Mouse (Mus musculus) embryonic stem cell, embryonic (primary cell): Measurements from ENCODE around the gene Itgbl1.
"Not testable (repeated sequence)": the region's sequence is repeated elsewhere in the genome, so short reads cannot be mapped to it uniquely, and the experiment has no call there.

Experiments
- CTCF ChIA-PET, 4 experiments: fragments of 300-600 bp in 2 of 4; fragments of 350-600 bp in 2 of 4; sonication (Branson Sonifier 250); formaldehyde crosslinking; loops; one replicate each; lab custom pipeline; 2022; ENCODE audit warnings: inconsistent platforms in 2 of 4; lab: Charles Lee
- POLR2A ChIA-PET, 4 experiments: fragments of 300-600 bp in 2 of 4; fragments of 350-600 bp in 2 of 4; sonication (Branson Sonifier 250); formaldehyde crosslinking; loops; one replicate each; lab custom pipeline; 2022; ENCODE audit warnings: antibody characterized with exemption in 4 of 4, inconsistent platforms in 1 of 4; lab: Charles Lee

Itgbl1 gene

DNA sequence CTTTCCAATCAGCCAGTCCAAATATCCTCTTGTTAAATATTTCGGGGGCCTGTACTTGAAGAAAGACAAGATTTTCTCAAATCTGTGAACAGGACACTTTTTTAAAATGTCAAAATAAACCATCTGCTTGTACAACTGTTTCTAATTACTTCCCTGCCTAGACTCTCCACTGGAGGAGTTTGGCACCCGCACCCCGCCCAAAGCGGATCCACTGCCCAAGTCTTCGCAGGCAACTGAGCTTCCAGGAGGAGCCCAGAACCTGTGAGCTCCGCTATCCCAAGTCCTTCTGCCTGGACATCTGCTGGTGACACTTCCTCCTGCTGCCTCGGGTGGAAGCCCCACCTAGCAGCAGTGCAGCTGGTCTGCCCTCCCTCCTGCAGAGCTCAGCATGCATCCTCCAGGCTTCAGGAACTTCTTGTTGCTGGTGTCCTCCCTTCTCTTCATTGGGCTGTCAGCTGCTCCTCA, at the start of gene Itgbl1:
TSS of gene Itgbl1 (plus strand) at position 51 of the 465 bp plus-strand sequence.
- ChIA-PET CTCF (no interaction called here), POLR2A (interaction anchor here in 1 of 4 experiments (1.2 kb wide), 2 partner anchors 86 to 286 kb away, joined by 3 to 4 read pairs; no protein-coding TSS in a partner anchor)

- ChIA-PET CTCF (no interaction called here), POLR2A (no interaction called here)
Observed at GRCm38 (mm10) chr14:123622969-123623368, 36.8 kb upstream of the Itgbl1 start.

DNA sequence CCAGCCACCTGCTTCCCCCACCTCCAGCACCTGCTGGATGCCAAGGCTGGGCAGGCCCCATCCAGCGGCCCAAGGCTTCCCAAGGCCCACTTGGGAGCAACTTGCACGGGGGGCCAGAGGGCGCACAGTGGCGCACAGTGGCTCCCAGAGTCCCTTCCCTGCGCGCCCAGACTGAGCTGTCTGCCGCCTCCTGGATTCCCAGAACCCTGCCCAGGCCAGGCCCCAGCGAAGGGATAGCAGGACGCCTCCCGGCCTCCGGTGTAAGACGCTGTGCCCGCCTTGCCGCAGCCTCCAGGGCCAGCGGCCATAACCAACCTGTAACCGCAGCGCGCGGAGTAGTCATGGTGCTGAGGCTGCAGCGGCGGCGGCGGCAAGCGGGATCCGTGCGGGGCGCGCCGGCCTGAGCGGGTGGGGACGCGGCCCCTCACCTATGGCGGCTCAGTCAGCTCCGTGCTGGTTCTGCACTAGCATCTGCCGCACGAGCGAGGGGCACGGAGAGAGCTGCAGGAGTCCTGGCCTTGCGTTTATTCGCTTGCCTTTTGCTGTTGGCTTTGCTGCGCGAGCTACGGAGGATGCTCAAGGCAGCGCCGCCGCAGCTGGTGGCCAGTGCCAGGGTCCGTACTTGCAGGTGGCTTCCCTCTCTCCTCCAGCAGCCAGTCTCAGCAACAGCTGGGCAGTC, 33.1 kb upstream of the Itgbl1 start, which contains the start of gene Nalcn:
TSS of gene Nalcn (minus strand) at position 644 of the 679 bp plus-strand sequence.
- ChIA-PET POLR2A (interaction anchor here (0.6 to 1.4 kb wide), 12 partner anchors 15 to 1188 kb away, joined by 3 to 7 read pairs (median 3); no protein-coding TSS in a partner anchor), CTCF (interaction anchor here in 2 of 4 experiments (0.6 to 1.1 kb wide), 4 partner anchors 29 to 35 kb away, joined by 3 to 4 read pairs (median 4); no protein-coding TSS in a partner anchor)

GRCm38 (mm10) chr14:123627180-123627562, 32.6 kb upstream of the Itgbl1 start:
- POLR2A ChIA-PET = interaction anchor here (0.6 to 1.4 kb wide), 9 partner anchors 14 to 703 kb away, joined by 3 to 7 read pairs (median 3); no protein-coding TSS in a partner anchor
- CTCF ChIA-PET = interaction anchor here in 2 of 4 experiments (0.7 to 1.1 kb wide), 2 partner anchors 34 to 35 kb away, joined by 4 read pairs; no protein-coding TSS in a partner anchor

GRCm38 (mm10) chr14:123661091-123661491, 1.3 kb downstream of the Itgbl1 start:
- CTCF ChIA-PET = interaction anchor here in 2 of 4 experiments (0.6 to 0.9 kb wide), 5 partner anchors 19 to 147 kb away, joined by 3 to 4 read pairs (median 3); partner anchors contain the start of gene Nalcn (in 1 of the 2)
- POLR2A ChIA-PET = no interaction called here

DNA sequence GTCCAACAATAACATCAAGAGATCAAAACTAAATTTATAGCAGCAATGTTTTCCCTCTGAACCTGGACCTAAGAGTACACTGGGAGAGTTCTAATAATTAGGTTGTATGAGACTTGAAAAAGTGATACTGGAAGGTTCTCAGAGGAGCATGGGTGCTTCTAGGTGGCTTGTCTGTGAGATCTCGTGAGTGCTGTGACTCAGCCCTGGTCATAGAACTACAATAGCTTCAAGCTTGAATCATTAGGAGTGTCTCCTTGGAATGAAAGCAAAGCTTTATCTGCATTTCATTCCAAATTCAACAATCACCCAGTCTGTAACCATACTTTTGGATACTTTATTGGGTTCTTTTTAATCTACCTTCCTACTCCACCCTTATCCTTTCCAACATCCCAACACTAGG, 2.6 kb downstream of the Itgbl1 start:
- ChIA-PET POLR2A (no interaction called here), CTCF (no interaction called here)

- ChIA-PET POLR2A (no interaction called here), CTCF (interaction anchor here in 1 of 4 experiments (1.0 kb wide), 1 partner anchor 11 kb away, joined by 3 read pairs; no protein-coding TSS in a partner anchor)
Observed at GRCm38 (mm10) chr14:123663206-123663605, 3.4 kb downstream of the Itgbl1 start.

- CTCF ChIA-PET = no interaction called here
- POLR2A ChIA-PET = no interaction called here
Observed at GRCm38 (mm10) chr14:123664451-123664850, 4.7 kb downstream of the Itgbl1 start.

DNA sequence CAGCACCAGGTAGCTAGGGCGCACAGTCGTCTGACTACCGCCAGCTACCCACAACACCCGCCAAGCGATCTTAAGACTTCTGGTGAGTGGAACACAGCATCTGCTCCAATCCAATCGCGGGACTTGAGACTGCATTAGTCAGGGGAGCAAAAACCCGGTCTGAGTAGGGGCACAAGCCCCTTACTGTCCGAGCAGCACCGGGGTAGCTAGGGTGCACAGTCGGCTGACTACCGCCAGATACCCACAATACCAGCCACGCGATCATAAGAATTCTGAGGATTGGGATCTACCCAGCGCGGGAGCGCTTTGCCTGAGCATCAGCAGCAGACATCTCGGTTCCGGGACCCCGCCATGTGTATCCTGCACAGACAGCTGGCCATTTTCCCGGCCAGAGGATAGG, 11.3 kb downstream of the Itgbl1 start:
- CTCF ChIA-PET = not testable (repeated sequence)
- POLR2A ChIA-PET = interaction anchor here in 3 of 4 experiments (0.6 to 0.9 kb wide), 6 partner anchors 28 to 949 kb away, joined by 3 to 5 read pairs (median 3); partner anchors contain the start of gene Nalcn (in 1 of the 3)

GRCm38 (mm10) chr14:123678091-123678490, 18.3 kb downstream of the Itgbl1 start:
- POLR2A ChIA-PET = no interaction called here
- CTCF ChIA-PET = no interaction called here

- ChIA-PET CTCF (no interaction called here), POLR2A (no interaction called here)
Observed at GRCm38 (mm10) chr14:123714751-123715150, 55.0 kb downstream of the Itgbl1 start.

- POLR2A ChIA-PET = no interaction called here
- CTCF ChIA-PET = no interaction called here
Observed at GRCm38 (mm10) chr14:123742055-123742454, 82.3 kb downstream of the Itgbl1 start.

DNA sequence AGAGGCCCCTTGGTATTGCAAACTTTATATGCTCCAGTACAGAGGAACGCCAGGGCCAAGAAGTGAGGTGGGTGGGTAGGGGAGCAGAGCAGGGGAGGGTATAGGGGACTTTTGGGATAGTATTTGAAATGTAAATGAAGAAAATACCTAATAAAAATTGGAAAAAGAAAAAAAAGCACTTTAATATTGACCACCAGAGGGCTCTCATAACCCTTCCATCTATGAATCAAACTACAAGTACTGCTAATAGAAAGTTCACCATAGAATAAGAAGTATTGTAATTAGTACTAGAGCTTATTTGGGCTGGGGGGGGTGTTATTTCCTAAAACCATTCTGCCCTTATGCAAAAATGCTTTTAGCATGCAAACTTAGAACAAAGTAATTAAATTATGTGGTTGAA, 91.2 kb downstream of the Itgbl1 start:
- ChIA-PET POLR2A (no interaction called here), CTCF (interaction anchor here in 1 of 4 experiments (0.6 kb wide), 1 partner anchor 350 kb away, joined by 9 read pairs; no protein-coding TSS in a partner anchor)

DNA sequence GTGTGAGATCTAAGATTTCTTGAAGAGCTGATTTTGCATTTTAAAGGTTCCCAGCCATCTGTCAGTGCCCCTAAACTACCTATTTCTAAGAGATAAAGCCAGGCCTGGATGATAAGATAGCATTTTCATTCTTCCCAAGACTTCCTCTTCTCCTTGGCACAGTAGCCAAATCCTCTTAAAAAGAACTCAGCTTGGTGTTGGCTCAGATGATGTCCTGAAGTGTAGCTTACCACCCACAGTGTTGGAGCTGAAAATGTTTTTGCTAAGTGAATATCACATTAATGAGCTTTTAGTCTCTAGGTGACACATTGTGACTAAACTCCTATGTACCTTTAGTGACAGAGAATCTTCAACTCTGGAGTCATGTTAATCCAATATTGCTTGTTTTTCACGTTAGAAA, 99.8 kb downstream of the Itgbl1 start:
- POLR2A ChIA-PET = no interaction called here

DNA sequence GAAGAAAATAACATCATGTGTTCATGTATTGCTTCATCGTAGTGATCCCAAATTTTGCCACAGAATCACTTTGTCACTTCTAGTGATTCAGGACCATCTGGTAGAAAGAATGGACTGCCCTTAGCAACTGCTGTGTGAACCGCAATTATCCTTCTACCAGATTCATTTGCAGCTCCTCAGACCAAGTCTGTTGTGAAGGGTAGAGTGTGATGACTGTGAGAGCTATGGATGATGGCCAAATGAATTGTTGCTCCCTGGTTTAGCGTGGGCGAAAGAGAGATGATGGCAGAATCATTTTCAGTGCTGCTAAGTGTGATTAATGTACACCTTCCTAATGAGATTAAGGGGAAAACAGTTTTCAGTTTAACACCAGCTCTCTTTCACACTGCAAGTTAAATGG, 100.3 kb downstream of the Itgbl1 start:
- ChIA-PET POLR2A (no interaction called here), CTCF (no interaction called here)

More for the DNA sequence above, 99.8 kb downstream of the Itgbl1 start:
- CTCF ChIA-PET = interaction anchor here in 1 of 4 experiments (0.6 kb wide), 1 partner anchor 876 kb away, joined by 3 read pairs; no protein-coding TSS in a partner anchor

GRCm38 (mm10) chr14:123801744-123802143, 142.0 kb downstream of the Itgbl1 start:
- ChIA-PET POLR2A (no interaction called here), CTCF (no interaction called here)

- ChIA-PET POLR2A (no interaction called here), CTCF (no interaction called here)
Observed at GRCm38 (mm10) chr14:123837662-123838061, 177.9 kb downstream of the Itgbl1 start.

DNA sequence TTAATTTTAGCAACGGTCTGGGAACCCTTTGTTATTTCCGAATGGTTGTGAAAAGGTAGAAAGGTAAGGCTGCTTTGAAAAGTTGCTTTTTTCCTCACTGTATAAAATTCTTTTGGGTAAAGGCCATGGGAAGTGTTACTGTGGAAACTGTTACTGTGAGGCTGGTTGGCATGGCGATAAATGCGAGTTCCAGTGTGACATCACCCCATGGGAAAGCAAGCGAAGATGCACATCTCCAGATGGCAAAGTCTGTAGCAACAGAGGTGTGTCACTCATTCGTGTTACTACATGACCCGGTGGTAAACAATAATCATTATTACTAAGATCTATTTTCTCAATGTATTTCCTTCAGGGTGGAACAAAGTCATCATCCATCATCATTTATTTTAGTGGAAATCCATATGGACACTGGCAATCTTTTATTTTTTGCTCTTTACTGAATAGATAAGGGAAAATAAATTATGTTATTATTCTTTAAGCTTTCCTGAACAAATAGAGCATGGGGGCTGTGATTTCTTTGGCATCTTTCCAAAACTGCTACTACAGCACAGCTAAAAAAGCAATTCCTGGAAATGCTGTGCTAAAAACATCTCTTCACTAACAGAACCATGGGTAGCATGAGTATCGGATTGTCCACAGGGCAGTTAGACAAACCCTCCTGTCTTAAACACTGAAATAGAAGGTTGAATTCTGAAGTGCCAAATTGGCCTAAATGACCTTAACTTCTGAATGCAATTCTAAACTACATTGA, 184.1 kb downstream of the Itgbl1 start:
- ChIA-PET CTCF (no interaction called here), POLR2A (no interaction called here)

- CTCF ChIA-PET = no interaction called here
- POLR2A ChIA-PET = no interaction called here
Observed at GRCm38 (mm10) chr14:123864531-123864930, 204.8 kb downstream of the Itgbl1 start.
